Mouse (Mus musculus): ENCODE results near the gene Hs2st1. TPM values are rescaled to one million over a fixed set of nuclear protein-coding genes. Genes with fewer than 3 reads are reported as not detected.

The Hs2st1 gene
- polyA plus RNA-seq, 1 experiment from 2014 or later: 6.1 TPM

- WGBS: 66% methylated on average over 5 of the region's 5 CpGs
- ATAC-seq (replicated peaks; ENCODE audit: insufficient number of reproducible peaks, insufficient read depth, low FRiP score, low read depth): no peak
- no peaks in the 10 kb centered on the region for H3K36me3 ChIP-seq
- H3K27me3 ChIP-seq: no peaks in the 10 kb centered on the region
- H3K4me3 ChIP-seq: no peak overlapping the region
- H3K9me3 ChIP-seq (replicated peaks): no peaks in the 10 kb centered on the region
- H3K27ac ChIP-seq: no peak overlapping the region
- peaks cover 8% of the 10 kb centered on the region; the same call in 1 of the 2 replicates for H3K4me1 ChIP-seq (replicated peaks)
- no peak overlapping the region for H3K4me2 ChIP-seq
- no peak overlapping the region for H3K9ac ChIP-seq
These were observed 73.2 kb downstream of the Hs2st1 start for GRCm38 (mm10) chr3:144496762-144497161.

GRCm38 (mm10) chr3:144494838-144495237 lies 75.1 kb downstream of the Hs2st1 start:
- H3K4me3 ChIP-seq: no peak overlapping the region
- no peaks in the 10 kb centered on the region for H3K36me3 ChIP-seq
- H3K9me3 ChIP-seq (replicated peaks): no peaks in the 10 kb centered on the region
- no peak for ATAC-seq (replicated peaks; ENCODE audit: insufficient number of reproducible peaks, insufficient read depth, low FRiP score, low read depth)
- H3K27ac ChIP-seq: no peak overlapping the region
- peaks cover 8% of the 10 kb centered on the region; the same call in 1 of the 2 replicates for H3K4me1 ChIP-seq (replicated peaks)
- no peak overlapping the region for H3K9ac ChIP-seq
- no peaks in the 10 kb centered on the region for H3K27me3 ChIP-seq
- WGBS: 71% methylated on average over 5 of the region's 5 CpGs
- H3K4me2 ChIP-seq: no peak overlapping the region

GRCm38 (mm10) chr3:144488787-144489186 lies 81.2 kb downstream of the Hs2st1 start:
- no peaks in the 10 kb centered on the region for H3K27me3 ChIP-seq
- no peak overlapping the region for H3K4me2 ChIP-seq
- H3K27ac ChIP-seq: no peak overlapping the region
- H3K4me3 ChIP-seq: no peak overlapping the region
- 0 out of 2 replicates have a peak, but pooled peaks cover 4% of the 10 kb centered on the region for H3K4me1 ChIP-seq (replicated peaks)
- no peaks in the 10 kb centered on the region for H3K9me3 ChIP-seq (replicated peaks)
- H3K36me3 ChIP-seq: no peaks in the 10 kb centered on the region
- no peak overlapping the region for H3K9ac ChIP-seq
- no peak for ATAC-seq (replicated peaks; ENCODE audit: insufficient number of reproducible peaks, insufficient read depth, low FRiP score, low read depth)
- 61% methylated on average over 2 of the region's 2 CpGs for WGBS

- Histone ChIP-seq H3K4me1 (replicated peaks) (no peaks in the 10 kb centered on the region; the same call in 1 of the 2 replicates), H3K27ac (no peak overlapping the region)
- WGBS: 84% methylated on average over 5 of the region's 5 CpGs
These were observed 89.4 kb downstream of the Hs2st1 start for GRCm38 (mm10) chr3:144480595-144480994.

GRCm38 (mm10) chr3:144478427-144478794 lies 91.6 kb downstream of the Hs2st1 start:
- H3K4me1 ChIP-seq (replicated peaks): no peaks in the 10 kb centered on the region; the same call in 1 of the 2 replicates
- no peak overlapping the region for H3K27ac ChIP-seq
- H3K9me3 ChIP-seq (replicated peaks): no peaks in the 10 kb centered on the region
- 84% methylated on average over 7 of the region's 7 CpGs for WGBS
- H3K4me3 ChIP-seq: no peak overlapping the region
- no peak overlapping the region for H3K9ac ChIP-seq
- H3K36me3 ChIP-seq: no peaks in the 10 kb centered on the region
- H3K27me3 ChIP-seq: no peaks in the 10 kb centered on the region
- no peak for ATAC-seq (replicated peaks; ENCODE audit: insufficient number of reproducible peaks, insufficient read depth, low FRiP score, low read depth)
- no peak overlapping the region for H3K4me2 ChIP-seq

More at GRCm38 (mm10) chr3:144480595-144480994, 89.4 kb downstream of the Hs2st1 start:
- Histone ChIP-seq H3K36me3 (no peaks in the 10 kb centered on the region), H3K4me2 (no peak overlapping the region), H3K9ac (no peak overlapping the region), H3K4me3 (no peak overlapping the region), H3K9me3 (replicated peaks) (no peaks in the 10 kb centered on the region), H3K27me3 (no peaks in the 10 kb centered on the region)
- no peak for ATAC-seq (replicated peaks; ENCODE audit: insufficient number of reproducible peaks, insufficient read depth, low FRiP score, low read depth)

- 78% methylated on average over 12 of the region's 12 CpGs for WGBS
- H3K4me3 ChIP-seq: no peak overlapping the region
- no peak for ATAC-seq (replicated peaks; ENCODE audit: insufficient number of reproducible peaks, insufficient read depth, low FRiP score, low read depth)
- no peaks in the 10 kb centered on the region; the same call in 1 of the 2 replicates for H3K4me1 ChIP-seq (replicated peaks)
- H3K27me3 ChIP-seq: no peaks in the 10 kb centered on the region
- no peak overlapping the region for H3K9ac ChIP-seq
- H3K4me2 ChIP-seq: no peak overlapping the region
- no peaks in the 10 kb centered on the region for H3K9me3 ChIP-seq (replicated peaks)
- no peaks in the 10 kb centered on the region for H3K36me3 ChIP-seq
- H3K27ac ChIP-seq: no peak overlapping the region
These were observed 92.1 kb downstream of the Hs2st1 start for GRCm38 (mm10) chr3:144477707-144478426.

- no peak overlapping the region for H3K27ac ChIP-seq
- H3K9me3 ChIP-seq (replicated peaks): no peaks in the 10 kb centered on the region
- no peaks in the 10 kb centered on the region for H3K36me3 ChIP-seq
- no peak for ATAC-seq (replicated peaks; ENCODE audit: insufficient number of reproducible peaks, insufficient read depth, low FRiP score, low read depth)
- no peak overlapping the region for H3K4me3 ChIP-seq
- H3K27me3 ChIP-seq: no peaks in the 10 kb centered on the region
- no peaks in the 10 kb centered on the region; the same call in 1 of the 2 replicates for H3K4me1 ChIP-seq (replicated peaks)
- H3K9ac ChIP-seq: no peak overlapping the region
- no peak overlapping the region for H3K4me2 ChIP-seq
- WGBS: 85% methylated on average over 5 of the region's 5 CpGs
These were observed 94.1 kb downstream of the Hs2st1 start for GRCm38 (mm10) chr3:144475891-144476290.

GRCm38 (mm10) chr3:144474726-144475125 lies 95.3 kb downstream of the Hs2st1 start:
- H3K9me3 ChIP-seq (replicated peaks): no peaks in the 10 kb centered on the region
- no peak overlapping the region for H3K27ac ChIP-seq
- H3K27me3 ChIP-seq: no peaks in the 10 kb centered on the region
- no peaks in the 10 kb centered on the region for H3K36me3 ChIP-seq
- H3K9ac ChIP-seq: no peak overlapping the region
- H3K4me1 ChIP-seq (replicated peaks): no peaks in the 10 kb centered on the region; the same call in 1 of the 2 replicates
- 79% methylated on average over 5 of the region's 5 CpGs for WGBS
- H3K4me2 ChIP-seq: no peak overlapping the region
- H3K4me3 ChIP-seq: no peak overlapping the region
- no peak for ATAC-seq (replicated peaks; ENCODE audit: insufficient number of reproducible peaks, insufficient read depth, low FRiP score, low read depth)

- no peak for ATAC-seq (replicated peaks; ENCODE audit: insufficient number of reproducible peaks, insufficient read depth, low FRiP score, low read depth)
- Histone ChIP-seq H3K27me3 (no peaks in the 10 kb centered on the region), H3K9ac (no peak overlapping the region), H3K36me3 (no peaks in the 10 kb centered on the region), H3K27ac (no peak overlapping the region), H3K4me1 (replicated peaks) (no peaks in the 10 kb centered on the region), H3K4me3 (no peak overlapping the region), H3K9me3 (replicated peaks) (no peaks in the 10 kb centered on the region), H3K4me2 (no peak overlapping the region)
- WGBS: 87% methylated on average over 3 of the region's 3 CpGs
These were observed 98.0 kb downstream of the Hs2st1 start for GRCm38 (mm10) chr3:144471954-144472353.

- no peaks in the 10 kb centered on the region for H3K27me3 ChIP-seq
- H3K4me3 ChIP-seq: no peak overlapping the region
- no peaks in the 10 kb centered on the region for H3K4me1 ChIP-seq (replicated peaks)
- ATAC-seq (replicated peaks; ENCODE audit: insufficient number of reproducible peaks, insufficient read depth, low FRiP score, low read depth): no peak
- 72% methylated on average over 14 of the region's 14 CpGs for WGBS
- no peak overlapping the region for H3K9ac ChIP-seq
- no peaks in the 10 kb centered on the region for H3K9me3 ChIP-seq (replicated peaks)
- no peaks in the 10 kb centered on the region for H3K36me3 ChIP-seq
- no peak overlapping the region for H3K4me2 ChIP-seq
- no peak overlapping the region for H3K27ac ChIP-seq
These were observed 99.1 kb downstream of the Hs2st1 start for GRCm38 (mm10) chr3:144470901-144471300.

- Histone ChIP-seq H3K4me3 (no peak overlapping the region), H3K27ac (no peak overlapping the region), H3K9ac (no peak overlapping the region), H3K9me3 (replicated peaks) (no peaks in the 10 kb centered on the region), H3K27me3 (no peaks in the 10 kb centered on the region), H3K4me2 (no peak overlapping the region), H3K36me3 (no peaks in the 10 kb centered on the region), H3K4me1 (replicated peaks) (peaks cover 5% of the 10 kb centered on the region; the same call in 1 of the 2 replicates)
- ATAC-seq (replicated peaks; ENCODE audit: insufficient number of reproducible peaks, insufficient read depth, low FRiP score, low read depth): no peak
- 72% methylated on average over 10 of the region's 10 CpGs for WGBS
These were observed 102.5 kb downstream of the Hs2st1 start for GRCm38 (mm10) chr3:144467521-144467920.

GRCm38 (mm10) chr3:144466108-144466678 lies 103.8 kb downstream of the Hs2st1 start:
- no peak for ATAC-seq (replicated peaks; ENCODE audit: insufficient number of reproducible peaks, insufficient read depth, low FRiP score, low read depth)
- H3K4me2 ChIP-seq: no peak overlapping the region
- WGBS: 77% methylated on average over 8 of the region's 8 CpGs
- H3K36me3 ChIP-seq: no peaks in the 10 kb centered on the region
- H3K9me3 ChIP-seq (replicated peaks): no peaks in the 10 kb centered on the region
- no peak overlapping the region for H3K27ac ChIP-seq
- H3K9ac ChIP-seq: no peak overlapping the region
- H3K27me3 ChIP-seq: no peaks in the 10 kb centered on the region
- H3K4me1 ChIP-seq (replicated peaks): peaks cover 6% of the 10 kb centered on the region; the same call in 1 of the 2 replicates
- H3K4me3 ChIP-seq: no peak overlapping the region
